Mouse (Mus musculus): ENCODE results near the gene Adgrl3. TPM values are rescaled to one million over a fixed set of nuclear protein-coding genes. Genes with fewer than 3 reads are reported as not detected.
A peak's percentile ranks its signal among the peaks of the same experiment; 100 is the strongest.

Adgrl3 gene
- total RNA-seq, 2 experiments from 2014 or later: 26.5 to 28.9 TPM

DNA sequence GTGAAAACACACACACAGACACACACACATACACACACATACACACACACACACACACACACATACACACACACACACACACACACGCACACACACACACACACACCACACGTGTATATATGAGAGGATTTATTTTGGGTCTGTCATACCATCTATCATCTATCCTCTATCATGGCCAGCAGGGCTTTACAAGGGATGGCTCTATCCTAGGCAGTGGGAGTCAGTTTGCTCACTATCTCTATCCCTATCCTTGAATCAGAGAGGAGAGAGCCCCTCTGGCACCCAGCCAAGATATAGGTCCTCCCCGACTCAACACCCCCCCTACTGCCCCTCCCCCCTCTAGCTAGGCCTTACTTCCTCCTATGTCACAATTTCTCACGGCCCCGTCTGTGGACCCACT lies 625.6 kb downstream of the Adgrl3 start:
- DNase-seq (ENCODE audit: low spot score in 2 of 2): no peak

DNA sequence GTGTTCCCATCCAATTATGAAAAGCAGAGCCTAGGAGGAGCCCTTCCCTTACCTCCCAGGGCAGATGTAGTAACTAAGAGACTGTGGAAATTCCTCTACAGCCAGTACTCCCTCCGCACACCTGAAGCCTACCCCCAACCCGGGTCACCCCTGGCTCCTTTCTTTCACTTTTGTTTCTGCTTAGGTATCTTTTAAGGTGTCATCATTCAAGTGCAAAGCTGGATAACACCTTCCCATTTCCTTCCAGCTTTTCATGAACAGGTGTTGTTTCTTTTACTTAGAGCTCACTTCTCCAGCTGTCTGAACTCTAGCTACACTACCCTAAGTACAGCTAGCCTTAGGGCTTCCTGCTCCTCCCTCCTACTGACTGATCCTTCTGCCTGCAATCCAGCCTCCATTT lies 634.0 kb downstream of the Adgrl3 start:
- no peak for DNase-seq (ENCODE audit: low spot score in 2 of 2)

- no peak for DNase-seq (ENCODE audit: low spot score in 2 of 2)
Observed at GRCm38 (mm10) chr5:81661611-81662390, 641.9 kb downstream of the Adgrl3 start.

GRCm38 (mm10) chr5:81671025-81671424 lies 651.1 kb downstream of the Adgrl3 start:
- no peak for DNase-seq (ENCODE audit: low spot score in 2 of 2)

- DNase-seq (ENCODE audit: low spot score in 2 of 2): no peak
Observed at GRCm38 (mm10) chr5:81674275-81674974, 654.5 kb downstream of the Adgrl3 start.

DNA sequence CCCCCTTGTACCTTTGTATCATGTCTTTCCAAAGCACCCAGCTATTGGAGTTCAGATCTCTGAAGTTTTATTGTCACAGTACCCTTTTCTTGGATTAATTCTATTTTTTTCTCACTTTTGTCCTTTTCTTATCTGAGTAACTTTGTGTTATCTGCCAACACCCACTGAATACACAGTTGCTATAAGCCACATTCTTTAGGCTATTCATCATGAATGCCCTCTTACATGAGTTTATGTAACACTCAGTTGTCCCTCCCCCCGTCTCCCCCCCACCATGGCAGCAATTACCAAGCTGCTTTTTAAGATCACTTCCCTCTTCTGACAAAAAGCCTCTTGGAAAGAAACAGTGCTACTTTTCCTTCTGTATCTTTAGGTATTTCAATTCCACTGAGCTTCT lies 655.0 kb downstream of the Adgrl3 start:
- DNase-seq (ENCODE audit: low spot score in 2 of 2): no peak

- no peak for DNase-seq (ENCODE audit: low spot score in 2 of 2)
Observed at GRCm38 (mm10) chr5:81676896-81677295, 657.0 kb downstream of the Adgrl3 start.

- no peak for DNase-seq (ENCODE audit: low spot score in 2 of 2)
Observed at GRCm38 (mm10) chr5:81686206-81686605, 666.3 kb downstream of the Adgrl3 start.

GRCm38 (mm10) chr5:81686845-81687244 lies 666.9 kb downstream of the Adgrl3 start:
- DNase-seq (ENCODE audit: low spot score in 2 of 2): peak; percentile 21 to 60

GRCm38 (mm10) chr5:81729620-81730019 lies 709.7 kb downstream of the Adgrl3 start:
- no peak for DNase-seq (ENCODE audit: low spot score in 2 of 2)

GRCm38 (mm10) chr5:81736008-81736407 lies 716.1 kb downstream of the Adgrl3 start:
- no peak for DNase-seq (ENCODE audit: low spot score in 2 of 2)

DNA sequence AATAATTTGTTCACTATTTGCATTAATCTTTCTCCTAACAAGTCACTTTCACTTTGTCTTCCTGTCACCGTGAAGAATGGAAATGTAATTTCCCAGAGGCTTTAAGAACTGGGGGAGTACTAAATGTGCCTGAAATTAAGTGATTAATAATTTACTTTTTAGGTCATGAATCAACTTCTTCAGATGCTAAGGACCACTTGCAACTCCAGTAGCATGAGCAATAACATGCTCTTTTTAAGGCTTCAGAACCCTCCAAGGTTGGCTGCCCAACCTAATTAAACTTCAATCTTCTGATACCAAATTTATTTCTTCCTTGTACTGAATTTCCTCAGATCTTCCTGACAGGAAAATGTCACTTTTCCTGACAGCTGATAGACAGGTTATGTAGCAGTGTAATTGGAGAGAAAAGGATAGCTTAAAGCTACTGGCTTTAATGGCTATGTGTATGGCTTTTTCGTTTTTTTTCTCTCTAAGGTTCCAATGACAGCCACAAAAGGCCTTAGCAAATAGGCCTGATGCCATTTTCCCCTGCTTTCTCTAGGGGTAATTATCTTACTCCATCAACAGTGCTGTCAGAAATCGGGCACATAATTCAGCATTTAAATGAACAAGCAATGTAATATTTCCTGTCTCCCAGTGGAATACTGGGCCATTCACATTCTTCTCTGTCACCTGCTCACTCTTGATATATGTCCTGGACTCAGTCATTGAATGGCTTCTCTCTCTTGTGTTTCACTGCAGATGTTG lies 718.5 kb downstream of the Adgrl3 start:
- no peak for DNase-seq (ENCODE audit: low spot score in 2 of 2)

DNA sequence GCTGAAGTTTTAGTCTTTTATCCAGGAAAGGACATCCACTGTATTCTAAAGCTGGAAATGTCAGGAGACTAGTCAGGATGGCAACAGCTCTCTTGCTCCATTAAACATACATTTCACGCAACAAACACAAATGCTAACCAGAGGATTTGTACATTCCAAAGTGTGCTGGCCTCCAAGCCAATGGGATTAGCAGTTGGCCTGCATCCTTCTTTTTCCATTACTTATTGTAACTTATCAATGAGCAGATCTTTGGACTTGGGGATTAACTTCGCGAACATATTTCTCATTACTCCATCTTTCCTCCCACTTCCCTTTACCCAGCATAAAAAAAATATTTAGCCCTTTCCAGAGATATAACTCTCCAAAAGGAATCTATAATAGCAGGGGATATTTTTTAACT lies 732.5 kb downstream of the Adgrl3 start:
- DNase-seq (ENCODE audit: low spot score in 2 of 2): no peak

DNA sequence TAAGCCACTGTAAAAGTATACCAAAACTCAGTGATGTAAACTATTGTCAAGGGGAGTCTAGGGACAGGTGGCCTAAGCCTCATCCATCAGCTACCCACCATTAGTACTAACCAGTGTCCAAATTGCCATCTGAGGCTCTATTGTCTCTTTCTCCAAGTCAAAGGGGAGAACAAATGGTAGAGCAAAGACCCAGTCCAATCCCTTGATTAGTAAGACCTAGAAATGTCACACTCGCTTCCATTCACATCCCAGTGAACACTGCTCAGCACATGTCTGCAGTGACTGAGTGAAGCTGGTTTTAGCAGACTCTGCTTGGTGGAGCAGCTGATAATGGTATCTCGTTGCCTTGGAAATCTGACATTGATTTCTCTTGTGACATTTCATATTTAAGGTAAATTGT lies 735.8 kb downstream of the Adgrl3 start:
- no peak for DNase-seq (ENCODE audit: low spot score in 2 of 2)

GRCm38 (mm10) chr5:81757093-81757725 lies 737.3 kb downstream of the Adgrl3 start:
- no peak for DNase-seq (ENCODE audit: low spot score in 2 of 2)

DNA sequence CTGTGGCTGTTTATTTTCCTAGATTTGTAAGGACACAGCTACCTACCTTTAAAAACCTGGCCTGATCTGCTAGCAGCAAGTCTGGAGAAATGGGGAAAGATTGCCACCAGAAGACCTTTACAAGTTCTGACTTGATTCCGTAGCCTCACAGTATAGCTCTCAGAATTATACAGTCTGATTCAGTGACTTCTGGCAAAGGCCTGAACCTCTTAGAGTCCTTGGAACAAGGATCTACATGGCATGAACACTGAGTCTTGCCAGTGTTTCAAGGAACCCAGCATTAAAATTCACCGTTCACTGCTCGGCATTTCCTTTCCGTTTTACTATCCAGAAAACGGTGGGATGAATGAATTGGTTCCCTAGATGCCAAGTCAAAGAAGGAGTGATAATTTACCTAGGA lies 756.3 kb downstream of the Adgrl3 start:
- no peak for DNase-seq (ENCODE audit: low spot score in 2 of 2)

DNA sequence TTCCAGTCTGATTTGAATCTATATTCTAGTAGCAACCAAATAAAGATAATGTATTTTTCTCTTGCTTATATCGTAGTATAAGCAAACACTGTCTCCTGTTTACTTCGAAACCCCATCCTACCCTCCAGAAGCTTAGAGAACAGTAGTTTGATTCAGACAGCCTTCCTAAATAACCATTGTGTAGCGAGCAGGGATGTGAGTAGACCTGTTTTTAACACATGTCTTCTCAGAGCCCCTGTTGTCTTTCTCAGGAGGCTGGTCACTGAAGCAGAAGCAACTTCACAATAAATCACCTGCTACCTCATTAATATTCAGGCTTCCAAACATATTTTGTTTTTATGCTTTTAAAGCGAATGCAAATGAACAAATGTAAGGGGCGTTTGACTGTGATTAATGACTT lies 756.8 kb downstream of the Adgrl3 start:
- DNase-seq (ENCODE audit: low spot score in 2 of 2): no peak

- DNase-seq (ENCODE audit: low spot score in 2 of 2): no peak
Observed at GRCm38 (mm10) chr5:81784770-81785169, 764.8 kb downstream of the Adgrl3 start.

DNA sequence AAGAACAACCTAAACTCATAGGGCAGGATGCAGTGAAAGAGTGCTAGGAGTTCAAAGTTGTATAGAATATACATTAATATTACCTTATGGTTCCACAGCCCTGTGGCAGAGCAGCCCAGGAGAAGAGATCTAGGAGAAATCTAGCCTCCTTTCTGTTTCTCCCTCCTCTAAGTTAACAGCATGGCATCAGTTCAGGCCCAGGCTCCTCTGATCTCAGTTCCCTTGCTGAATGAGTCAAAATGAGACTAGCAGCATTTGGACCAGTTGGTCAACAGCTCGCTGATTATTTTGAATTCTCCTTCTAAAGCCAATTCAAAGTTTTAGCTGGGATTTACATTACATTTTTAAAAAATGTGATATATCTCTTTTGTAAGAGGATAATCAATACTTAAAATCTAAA lies 770.8 kb downstream of the Adgrl3 start:
- no peak for DNase-seq (ENCODE audit: low spot score in 2 of 2)

- DNase-seq (ENCODE audit: low spot score in 2 of 2): no peak
Observed at GRCm38 (mm10) chr5:81794125-81794524, 774.2 kb downstream of the Adgrl3 start.

DNA sequence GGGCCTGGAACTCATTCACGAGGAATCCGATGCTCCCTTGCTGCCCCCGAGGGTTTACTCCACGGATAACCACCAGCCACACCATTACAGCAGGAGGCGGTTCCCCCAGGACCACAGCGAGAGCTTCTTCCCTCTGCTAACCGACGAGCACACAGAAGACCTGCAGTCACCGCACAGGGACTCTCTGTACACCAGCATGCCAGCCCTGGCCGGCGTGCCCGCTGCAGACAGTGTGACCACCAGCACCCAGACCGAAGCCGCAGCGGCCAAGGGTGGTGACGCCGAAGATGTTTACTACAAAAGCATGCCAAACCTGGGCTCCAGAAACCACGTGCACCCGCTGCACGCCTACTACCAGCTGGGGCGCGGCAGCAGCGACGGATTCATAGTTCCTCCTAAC lies 774.7 kb downstream of the Adgrl3 start:
- DNase-seq (ENCODE audit: low spot score in 2 of 2): peak in 1 of 2 experiments; percentile 16

GRCm38 (mm10) chr5:81796128-81796527 lies 776.2 kb downstream of the Adgrl3 start:
- DNase-seq (ENCODE audit: low spot score in 2 of 2): no peak

Measured in gastrocnemius, postnatal 4 days (tissue).